Mouse (Mus musculus) C2C12 (cell line): ENCODE results near the gene Rptor.

Source experiments
- CTCF ChIP-seq: IDR thresholded peaks from one replicate; pipeline ENCODE4 v1.5.1; 2011; ENCODE audit not compliant: control insufficient read depth, insufficient read depth, insufficient read length
- FOSL1 ChIP-seq: IDR thresholded peaks from one replicate; pipeline ENCODE4 v1.8.0; 2011; ENCODE audit warnings: mild to moderate bottlenecking, low read length; ENCODE audit not compliant: poor library complexity, insufficient read depth, severe bottlenecking
- MAX ChIP-seq: IDR thresholded peaks from one replicate; pipeline ENCODE4 v1.6.1; 2011; ENCODE audit warnings: mild to moderate bottlenecking, control low read depth
- MYOD1 ChIP-seq: IDR thresholded peaks from one replicate; pipeline ENCODE4 v1.6.1; 2011; ENCODE audit warnings: low read depth; ENCODE audit not compliant: control insufficient read depth, insufficient read length
- USF1 ChIP-seq: IDR thresholded peaks from one replicate; pipeline ENCODE4 v1.6.1; 2011; ENCODE audit warnings: low read depth, mild to moderate bottlenecking, control low read depth, moderate library complexity

DNA sequence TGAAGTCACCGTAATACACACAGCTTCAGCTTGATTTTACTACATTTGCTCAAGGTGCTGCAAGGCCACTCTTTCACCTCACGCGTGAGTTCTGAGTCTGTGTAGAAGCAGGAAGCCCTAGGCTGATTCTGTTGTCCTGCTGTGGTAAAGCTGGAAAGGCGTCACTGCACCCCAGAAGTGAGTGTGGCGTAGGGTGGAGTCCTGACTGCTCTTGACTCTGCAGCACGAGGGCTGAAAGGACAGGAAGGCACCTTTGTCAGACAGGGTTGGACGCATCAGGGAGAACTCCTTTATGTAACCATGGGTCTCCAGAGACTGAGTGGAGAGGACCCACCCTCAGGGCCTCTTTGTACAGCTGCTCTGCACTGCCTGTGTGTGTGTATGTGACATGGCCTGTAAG is 274.4 kb downstream of the Rptor start:
- TF ChIP-seq USF1, result no peak
- no peak for TF ChIP-seq CTCF
- no peak for TF ChIP-seq MAX
- TF ChIP-seq MYOD1, result no peak
- no peak for TF ChIP-seq FOSL1
